Mouse (Mus musculus) ovary, postnatal 10 days (tissue): ENCODE results near the gene Olfr1357.

Experiments
- DNase-seq: peaks from one replicate; pipeline ENCODE4 v3.0.0; 2022; ENCODE audit warnings: low spot score

The Olfr1357 gene

DNA sequence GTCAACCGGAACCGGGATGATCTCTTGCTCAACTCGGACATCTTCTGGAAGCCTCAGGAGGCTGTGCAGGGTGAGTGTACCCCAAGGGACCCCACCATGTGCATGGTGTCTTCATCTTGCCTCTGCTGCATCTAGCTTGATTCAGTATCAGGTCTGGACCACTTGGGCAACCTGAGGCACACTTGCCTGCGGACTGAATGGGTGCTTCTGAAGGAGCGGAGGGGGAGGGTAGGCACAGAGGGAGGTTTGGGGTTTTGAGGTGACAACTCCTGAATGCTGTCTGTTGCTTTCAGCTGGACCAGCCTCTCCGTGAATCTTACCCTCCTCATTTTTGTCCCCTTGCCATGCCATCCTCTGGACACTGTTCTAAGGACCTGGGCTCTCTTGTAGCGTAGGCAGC is 36.8 kb downstream of the Olfr1357 start:
- DNase-seq, result no peak

GRCm38 (mm10) chr10:78578204-78578603 is 39.7 kb downstream of the Olfr1357 start:
- no peak for DNase-seq

DNA sequence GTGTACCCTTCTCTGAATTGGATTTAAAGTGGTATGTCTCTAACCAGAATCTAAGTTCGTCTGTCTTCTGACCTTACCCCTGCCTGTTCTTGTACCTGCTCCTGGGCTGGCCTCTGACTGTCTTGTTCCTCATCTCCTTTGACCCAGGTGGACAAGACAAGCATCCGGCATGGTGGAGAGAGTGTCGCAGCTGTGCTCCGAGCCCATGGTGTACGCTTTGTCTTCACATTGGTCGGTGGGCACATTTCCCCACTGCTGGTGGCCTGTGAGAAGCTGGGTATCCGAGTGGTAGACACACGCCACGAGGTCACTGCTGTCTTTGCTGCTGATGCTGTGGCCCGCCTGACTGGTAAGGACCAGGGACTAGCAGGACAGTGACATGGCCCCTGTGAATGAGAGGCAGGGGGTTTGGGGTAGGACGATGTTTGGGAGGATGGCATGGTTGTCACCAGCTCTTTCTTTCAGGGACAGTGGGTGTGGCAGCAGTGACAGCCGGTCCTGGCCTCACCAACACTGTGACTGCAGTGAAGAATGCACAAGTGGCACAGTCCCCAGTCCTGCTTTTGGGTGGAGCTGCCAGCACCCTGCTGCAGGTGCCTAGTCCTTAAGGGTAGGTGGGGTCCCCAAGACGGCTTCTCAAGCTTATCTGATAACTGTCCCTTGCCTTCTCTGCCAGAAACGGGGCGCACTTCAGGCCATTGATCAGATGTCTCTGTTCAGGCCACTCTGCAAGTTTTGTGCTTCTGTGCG is 41.3 kb downstream of the Olfr1357 start:
- DNase-seq, result no peak

- DNase-seq, result peak; percentile 29
These were observed 42.2 kb downstream of the Olfr1357 start for GRCm38 (mm10) chr10:78575690-78576089.

DNA sequence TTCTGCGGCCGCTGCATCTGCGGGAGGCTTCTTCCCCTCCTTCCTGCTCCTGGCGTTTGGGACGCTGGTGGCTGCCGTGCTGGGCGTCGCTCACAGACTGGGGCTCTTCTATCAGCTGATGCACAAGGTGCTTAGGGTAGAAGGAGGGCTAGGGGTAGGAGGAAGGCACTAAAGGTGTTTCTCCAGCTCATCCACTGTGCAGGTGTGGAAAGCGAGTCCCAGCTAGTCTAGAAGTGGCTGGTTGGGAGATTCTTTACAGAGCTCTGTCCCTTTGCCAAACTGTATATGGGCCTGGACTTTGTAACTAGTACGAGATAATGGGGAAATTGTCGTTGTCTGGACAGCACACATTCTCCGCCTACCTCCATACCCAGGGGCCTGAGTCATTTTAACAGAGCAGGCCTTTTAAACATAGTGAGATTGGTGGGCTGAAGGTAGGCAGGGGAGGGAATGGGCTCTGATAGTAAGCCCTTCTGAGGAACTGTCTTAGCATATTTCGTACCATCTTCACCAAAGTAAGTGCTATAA is 42.7 kb downstream of the Olfr1357 start:
- no peak for DNase-seq

GRCm38 (mm10) chr10:78574250-78575104 is 43.4 kb downstream of the Olfr1357 start, which contains the start of gene Ilvbl:
TSS of gene Ilvbl (plus strand) at chr10:78574346.
- DNase-seq, result peak; percentile 77

GRCm38 (mm10) chr10:78573226-78573625 is 44.6 kb downstream of the Olfr1357 start:
- no peak for DNase-seq

- no peak for DNase-seq
These were observed 47.0 kb downstream of the Olfr1357 start for GRCm38 (mm10) chr10:78570897-78571296.

GRCm38 (mm10) chr10:78570416-78570815 is 47.5 kb downstream of the Olfr1357 start:
- no peak for DNase-seq

GRCm38 (mm10) chr10:78569686-78570085 is 48.2 kb downstream of the Olfr1357 start:
- no peak for DNase-seq

GRCm38 (mm10) chr10:78569191-78569590 is 48.7 kb downstream of the Olfr1357 start:
- DNase-seq, result no peak

DNA sequence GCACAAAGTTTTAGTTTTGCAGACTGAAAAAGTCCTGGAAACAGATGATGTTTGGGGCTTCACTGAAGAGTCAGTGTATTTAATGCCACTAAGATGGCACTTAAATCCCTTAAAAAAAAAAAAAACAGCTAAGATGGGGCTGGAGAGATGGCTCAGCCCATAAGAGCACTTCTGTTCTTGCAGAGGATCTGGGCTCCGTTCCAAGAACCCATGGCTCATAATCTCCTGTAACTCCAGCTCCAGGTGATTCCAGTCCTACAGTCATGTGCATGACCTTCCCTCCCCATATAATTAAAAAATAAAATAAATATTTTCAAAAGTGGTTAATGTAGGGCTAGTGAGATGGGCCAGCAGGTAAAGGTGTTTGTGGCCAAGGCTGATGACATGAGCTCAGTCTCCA is 52.8 kb downstream of the Olfr1357 start:
- no peak for DNase-seq
